In the genomic region with DNA sequence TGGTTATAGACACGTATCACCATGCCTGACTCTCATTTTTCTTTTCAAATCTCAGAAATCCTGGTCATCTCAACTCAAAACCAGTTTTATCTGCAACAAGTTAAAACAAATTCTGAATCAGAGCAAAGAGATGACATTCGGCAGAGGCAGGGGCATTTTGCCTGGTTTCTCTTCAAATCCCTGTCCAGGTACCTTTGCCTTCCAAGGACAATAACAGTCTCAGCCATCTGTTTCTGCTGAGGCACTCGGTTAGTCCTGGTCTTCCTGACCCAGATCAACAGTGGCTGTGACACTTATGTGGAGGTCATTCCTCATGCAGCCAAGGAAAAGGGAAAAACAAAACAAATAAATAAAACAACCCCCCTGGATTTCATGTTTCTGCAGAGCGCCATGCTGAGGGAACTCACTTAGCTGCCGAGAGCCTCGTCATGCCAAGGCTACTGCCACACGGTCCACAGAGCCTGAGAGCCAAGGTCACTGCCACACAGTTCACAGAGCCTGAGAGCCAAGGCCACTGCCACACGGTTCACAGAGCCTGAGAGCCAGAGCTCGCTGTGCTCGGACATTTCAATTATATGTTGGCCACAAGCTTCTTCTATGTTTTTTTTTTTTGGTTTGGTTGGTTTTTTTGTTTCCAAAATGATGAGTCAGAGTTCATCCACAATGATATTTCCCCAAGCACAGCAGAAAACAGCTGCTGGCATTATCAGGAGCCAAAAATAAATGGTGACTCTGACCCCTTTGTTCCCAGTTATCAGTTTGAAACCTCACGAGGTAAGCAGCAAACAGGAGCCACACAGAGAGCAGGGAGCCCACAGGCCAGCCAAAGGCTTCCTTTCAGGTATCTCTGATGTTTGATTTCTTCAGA, we compare ENCODE assay signal across 14 mouse cellular contexts. TPM values are rescaled to one million over a fixed set of nuclear protein-coding genes. Genes with fewer than 3 reads are reported as not detected.
A peak's percentile ranks its signal among the peaks of the same experiment; 100 is the strongest.
DNase-seq lines count a peak whose midpoint lies in the region; ATAC-seq and TF ChIP-seq lines count a peak whose summit lies in the region.
"Had no signal": no experiment of that assay in that cellular context is flagged by ENCODE, and none has a peak within 500 bp of the region (broad histone marks: within the 10 kb centered on the region; RNA-seq: fewer than 3 reads in every experiment).

No protein-coding gene starts in this region.

- no peak for TF ChIP-seq POLR2A in liver, adult 2 months (IDR thresholded peaks at IDR 0.05; ENCODE audit: extremely low read depth, insufficient read depth, low read length)

- no peaks in the 10 kb centered on the region for H3K27me3 ChIP-seq in liver, adult 2 months (ENCODE audit: control insufficient read depth, insufficient read depth, low read length)
- H3K27me3 ChIP-seq: hindbrain, embryonic 15.5 days; liver, embryonic 15.5 days; neural tube, embryonic 15.5 days had no signal

- peaks cover 29% of the 10 kb centered on the region for H3K4me1 ChIP-seq in liver, adult 2 months (ENCODE audit: control insufficient read depth, insufficient read depth, low read length)
- H3K4me1 ChIP-seq: midbrain, embryonic 10.5 days; neural tube, embryonic 15.5 days had no signal

- TF ChIP-seq CTCF in liver, adult 2 months (IDR thresholded peaks at IDR 0.05; ENCODE audit: low read depth, low read length): no peak

- no peaks in the 10 kb centered on the region for H3K79me2 ChIP-seq in liver, adult 2 months (ENCODE audit: control insufficient read depth, insufficient read depth, low read length)
- no peaks in the 10 kb centered on the region for H3K79me2 ChIP-seq in macrophage (ENCODE audit: inconsistent target)

- H3K9ac ChIP-seq in liver, adult 2 months (ENCODE audit: low read depth, low read length): no peak overlapping the region
- H3K9ac ChIP-seq: hindbrain, embryonic 15.5 days; liver, embryonic 15.5 days; neural tube, embryonic 15.5 days had no signal

- ATAC-seq in CD4-positive, CD25-positive, alpha-beta regulatory T cell, adult 4 months: no peak
- ATAC-seq in megakaryocyte progenitor cell, adult 5-6 weeks (replicated peaks; ENCODE audit: poor library complexity): no peak

- H3K27ac ChIP-seq in liver, adult 2 months (replicated peaks; ENCODE audit: insufficient read depth, low read depth, low read length): peak overlapping the region; percentile 64
- peak overlapping the region; percentile 71 for H3K27ac ChIP-seq in macrophage
- H3K27ac ChIP-seq: hindbrain, embryonic 15.5 days; liver, embryonic 15.5 days; midbrain, embryonic 10.5 days; neural tube, embryonic 15.5 days had no signal

- DNase-seq in adrenal gland, adult (ENCODE audit: inconsistent age in 2 of 2, low spot score in 1 of 2): peak; percentile 65 to 77
- DNase-seq in adrenal gland, adult 18-20 months (ENCODE audit: low spot score in 2 of 2): no peak
- DNase-seq in liver, adult 2 months (ENCODE audit: extremely low read depth, low read depth, low spot score): peak; percentile 96
- no peak for DNase-seq in liver
- peak; percentile 57 to 59 for DNase-seq in cerebellum, postnatal 10 days
- DNase-seq: kidney, postnatal 14 days had no signal

- H3K4me3 ChIP-seq in liver, adult 2 months (ENCODE audit: insufficient read depth, low read depth, low read length): no peak overlapping the region
- no peak overlapping the region for H3K4me3 ChIP-seq in macrophage (ENCODE audit: inconsistent target)
- H3K4me3 ChIP-seq: hindbrain, embryonic 15.5 days; liver, embryonic 15.5 days; midbrain, embryonic 10.5 days; neural tube, embryonic 15.5 days had no signal

- H3K36me3 ChIP-seq in liver, adult 2 months (ENCODE audit: control insufficient read depth, insufficient read depth, low read length): peaks cover 1% of the 10 kb centered on the region; the same call in 1 of the 2 replicates
- H3K36me3 ChIP-seq in macrophage (ENCODE audit: inconsistent target): peaks cover 9% of the 10 kb centered on the region; the same call in 1 of the 2 replicates

- WGBS in liver, adult 2 months: 14% methylated on average over 11 of the region's 11 CpGs
- 81% methylated on average over 11 of the region's 11 CpGs for WGBS in macrophage (ENCODE audit: missing documents)

RNA-seq across cellular contexts. Expression of gene Uros, which starts 20.7 kb away (rescaled TPM):
- total RNA-seq in adrenal gland, adult 18-20 months (2021): 10 to 100 TPM; 13.9 to 16.3 TPM
- 21.6 and 26.6 TPM in 2 replicates for total RNA-seq in liver, adult 2 months (2014; rRNA removed)
- 21.4 and 23.9 TPM in 2 replicates for polyA plus RNA-seq in liver, adult 2 months (2012; rRNA removed)
- total RNA-seq in macrophage (2018; cell fraction: chromatin; rRNA removed): 10 to 100 TPM in 18 of 26 experiments, 1 to 10 TPM in 8; 4.0 to 42.4 (median 20.1) TPM
- 10 to 100 TPM in 22 of 26 experiments, 1 to 10 TPM in 4; 9.2 to 14.3 (median 11.3) TPM for total RNA-seq in macrophage (2018; cell fraction: cytosol; rRNA removed)
- total RNA-seq in macrophage (2018; cell fraction: nucleus; rRNA removed): 10 to 100 TPM in 17 of 26 experiments, 1 to 10 TPM in 9; 2.3 to 33.9 (median 16.4) TPM
- polyA plus RNA-seq in macrophage (2018): 10.5 to 13.7 TPM (median 12.1 TPM) in 3 replicates
- 10 to 100 TPM; 37.8 to 38.8 TPM for polyA plus RNA-seq in CD4-positive, CD25-positive, alpha-beta regulatory T cell, adult 4 months (2017; shearing (Covaris generic))
- 14.3 and 21.7 TPM in 2 replicates for total RNA-seq in megakaryocyte progenitor cell, adult 5-6 weeks (2015)
- total RNA-seq in megakaryocyte progenitor cell, adult 5-6 weeks (2017): 18.3 and 23.3 TPM in 2 replicates

RNA-seq across cellular contexts. Expression of gene Bccip, which starts 21.4 kb away (rescaled TPM):
- 10 to 100 TPM; 61.9 to 66.3 TPM for total RNA-seq in adrenal gland, adult 18-20 months (2021)
- total RNA-seq in liver, adult 2 months (2014; rRNA removed): 72.8 and 76.0 TPM in 2 replicates
- 32.1 and 32.2 TPM in 2 replicates for polyA plus RNA-seq in liver, adult 2 months (2012; rRNA removed)
- 10 to 100 TPM in 25 of 26 experiments, 1 to 10 TPM in 1; 9.5 to 79.8 (median 42.0) TPM for total RNA-seq in macrophage (2018; cell fraction: chromatin; rRNA removed)
- total RNA-seq in macrophage (2018; cell fraction: cytosol; rRNA removed): 10 to 100 TPM; 43.4 to 72.5 (median 60.4) TPM
- 10 to 100 TPM; 15.9 to 92.3 (median 29.4) TPM for total RNA-seq in macrophage (2018; cell fraction: nucleus; rRNA removed)
- 57.7 to 110 TPM (median 84.1 TPM) in 3 replicates for polyA plus RNA-seq in macrophage (2018)
- 100 to 1,000 TPM; 159 to 194 TPM for polyA plus RNA-seq in CD4-positive, CD25-positive, alpha-beta regulatory T cell, adult 4 months (2017; shearing (Covaris generic))
- total RNA-seq in megakaryocyte progenitor cell, adult 5-6 weeks (2015): 106 TPM in 2 replicates
- total RNA-seq in megakaryocyte progenitor cell, adult 5-6 weeks (2017): 105 and 140 TPM in 2 replicates

RNA-seq across cellular contexts. Expression of gene Fank1, which starts 46.1 kb away (rescaled TPM):
- total RNA-seq in adrenal gland, adult 18-20 months (2021): under 1 TPM; 0.36 to 0.48 TPM
- not detected in 2 replicates for total RNA-seq in liver, adult 2 months (2014; rRNA removed)
- not detected in 2 replicates for polyA plus RNA-seq in liver, adult 2 months (2012; rRNA removed)
- not detected for total RNA-seq in macrophage (2018; cell fraction: chromatin; rRNA removed)
- not detected for total RNA-seq in macrophage (2018; cell fraction: cytosol; rRNA removed)
- 1 to 10 TPM in 1 of 26 experiments, not detected in 25; 1.2 TPM for total RNA-seq in macrophage (2018; cell fraction: nucleus; rRNA removed)
- not detected in 3 replicates for polyA plus RNA-seq in macrophage (2018)
- not detected for polyA plus RNA-seq in CD4-positive, CD25-positive, alpha-beta regulatory T cell, adult 4 months (2017; shearing (Covaris generic))
- total RNA-seq in megakaryocyte progenitor cell, adult 5-6 weeks (2015): not detected in 2 replicates
- not detected in 2 replicates for total RNA-seq in megakaryocyte progenitor cell, adult 5-6 weeks (2017)
- polyA plus RNA-seq: liver, embryonic 15.5 days had no signal

RNA-seq across cellular contexts. Expression of gene Mmp21, which starts 50.7 kb away (rescaled TPM):
- total RNA-seq in adrenal gland, adult 18-20 months (2021): not detected
- not detected in 2 replicates for total RNA-seq in liver, adult 2 months (2014; rRNA removed)
- polyA plus RNA-seq in liver, adult 2 months (2012; rRNA removed): not detected in 2 replicates
- not detected for total RNA-seq in macrophage (2018; cell fraction: chromatin; rRNA removed)
- total RNA-seq in macrophage (2018; cell fraction: cytosol; rRNA removed): not detected
- total RNA-seq in macrophage (2018; cell fraction: nucleus; rRNA removed): not detected
- not detected in 3 replicates for polyA plus RNA-seq in macrophage (2018)
- under 1 TPM in 1 of 2 experiments, not detected in 1; 0.47 TPM for polyA plus RNA-seq in CD4-positive, CD25-positive, alpha-beta regulatory T cell, adult 4 months (2017; shearing (Covaris generic))
- total RNA-seq in megakaryocyte progenitor cell, adult 5-6 weeks (2015): not detected in 2 replicates
- total RNA-seq in megakaryocyte progenitor cell, adult 5-6 weeks (2017): 0.03 TPM in 1 of 2 replicates, not detected in the other
- total RNA-seq: left cerebral cortex, postnatal 14 days had no signal
- polyA plus RNA-seq: liver, embryonic 15.5 days; midbrain, embryonic 10.5 days; neural tube, embryonic 15.5 days had no signal

RNA-seq across cellular contexts. Expression of gene Dhx32, which starts 52.0 kb away (rescaled TPM):
- 10 to 100 TPM; 62.4 to 67.4 TPM for total RNA-seq in adrenal gland, adult 18-20 months (2021)
- 24.0 and 27.7 TPM in 2 replicates for total RNA-seq in liver, adult 2 months (2014; rRNA removed)
- 15.8 and 17.0 TPM in 2 replicates for polyA plus RNA-seq in liver, adult 2 months (2012; rRNA removed)
- total RNA-seq in macrophage (2018; cell fraction: chromatin; rRNA removed): 10 to 100 TPM in 18 of 26 experiments, 1 to 10 TPM in 8; 3.6 to 39.9 (median 15.4) TPM
- total RNA-seq in macrophage (2018; cell fraction: cytosol; rRNA removed): 10 to 100 TPM; 10.8 to 28.9 (median 17.1) TPM
- 10 to 100 TPM in 18 of 26 experiments, 1 to 10 TPM in 8; 5.8 to 41.9 (median 15.2) TPM for total RNA-seq in macrophage (2018; cell fraction: nucleus; rRNA removed)
- polyA plus RNA-seq in macrophage (2018): 17.2 to 25.8 TPM (median 21.2 TPM) in 3 replicates
- polyA plus RNA-seq in CD4-positive, CD25-positive, alpha-beta regulatory T cell, adult 4 months (2017; shearing (Covaris generic)): 1 to 10 TPM; 9.1 to 9.4 TPM
- 8.4 and 11.0 TPM in 2 replicates for total RNA-seq in megakaryocyte progenitor cell, adult 5-6 weeks (2015)
- total RNA-seq in megakaryocyte progenitor cell, adult 5-6 weeks (2017): 21.7 and 23.6 TPM in 2 replicates

Comparison
In these comparisons a context has a peak if more than half of its experiments do, and no peak if none do; other contexts are left out.
1. DNase-seq: peak in adrenal gland, adult (2 of 2), liver, adult 2 months (single experiment) and cerebellum, postnatal 10 days (2 of 2); none in adrenal gland, adult 18-20 months (0 of 2) and liver (single experiment).